Mouse (Mus musculus) intestine, postnatal 0 days (tissue): Measurements from ENCODE around the gene Dkk2. TPM values are rescaled to one million over a fixed set of nuclear protein-coding genes. Genes with fewer than 3 reads are reported as not detected.
A peak's percentile ranks its signal among the peaks of the same experiment; 100 is the strongest.

ENCODE experiments used
- ATAC-seq: fragments of 200-750 bp; cut with Nextera tagmentation; 2 replicates; pipeline ENCODE4 v1.8.0; 2017; ENCODE audit warnings: mild to moderate bottlenecking, moderate TSS enrichment, moderate library complexity
- H3K27ac ChIP-seq: fragments of 300-500 bp; sonication (generic); 2 replicates; pipeline ENCODE4 v1.5.1; 2014; ENCODE audit warnings: mild to moderate bottlenecking, low read depth, low read length, moderate library complexity
- H3K27me3 ChIP-seq: fragments of 300-500 bp; sonication (generic); replicated peaks from 2 replicates; pipeline ENCODE4 v1.6.1; 2014; ENCODE audit warnings: low read length, mixed read lengths; ENCODE audit not compliant: control insufficient read depth, insufficient read depth
- H3K36me3 ChIP-seq: fragments of 300-500 bp; sonication (generic); 2 replicates; pipeline ENCODE4 v1.6.1; 2014; ENCODE audit warnings: mild to moderate bottlenecking, moderate library complexity; ENCODE audit not compliant: control insufficient read depth, insufficient read depth
- H3K4me1 ChIP-seq: fragments of 300-500 bp; sonication (generic); replicated peaks from 2 replicates; pipeline ENCODE4 v1.6.1; 2014; ENCODE audit warnings: antibody characterized with exemption, low read length, mixed read lengths; ENCODE audit not compliant: control insufficient read depth, insufficient read depth
- H3K4me2 ChIP-seq: fragments of 300-500 bp; sonication (generic); replicated peaks from 2 replicates; pipeline ENCODE4 v1.6.1; 2014; ENCODE audit warnings: low read depth, mild to moderate bottlenecking, moderate library complexity
- H3K4me3 ChIP-seq: fragments of 300-500 bp; sonication (generic); 2 replicates; pipeline ENCODE4 v1.5.1; 2014; ENCODE audit warnings: low read depth, low read length
- H3K9ac ChIP-seq: fragments of 300-500 bp; sonication (generic); 2 replicates; pipeline ENCODE4 v1.6.1; 2014; ENCODE audit warnings: mild to moderate bottlenecking, low read depth, low read length
- H3K9me3 ChIP-seq: fragments of 300-500 bp; sonication (generic); 2 replicates; pipeline ENCODE4 v1.6.1; 2016; ENCODE audit warnings: mixed run types; ENCODE audit not compliant: control insufficient read depth
- CTCF ChIP-seq: sonication (generic); IDR thresholded peaks from 2 replicates; pipeline ENCODE4 v1.5.1; 2016; ENCODE audit warnings: low read depth, mild to moderate bottlenecking, control low read depth, antibody characterized with exemption, moderate library complexity
- WGBS: fragments of 180-500 bp; shearing (Covaris S2); extraction: QIAGEN DNeasy Blood & Tissue Kit; methylation state at CpG from one replicate; pipeline ENCODE4 v1.1.7; 2014; 5-methylcytosine and 5-hydroxymethylcytosine counted together
- polyA plus RNA-seq: library from polyadenylated mRNA; unstranded; fragments of >200 nt; fragmentation: Nextera tagmentation; extraction: Ambion mirVana; gene quantifications from 2 replicates; pipeline ENCODE4 v1.2.1, GENCODE M21; 2015

Gene Dkk2
- polyA plus RNA-seq, 1 experiment from 2014 or later = 2.3 TPM

DNA sequence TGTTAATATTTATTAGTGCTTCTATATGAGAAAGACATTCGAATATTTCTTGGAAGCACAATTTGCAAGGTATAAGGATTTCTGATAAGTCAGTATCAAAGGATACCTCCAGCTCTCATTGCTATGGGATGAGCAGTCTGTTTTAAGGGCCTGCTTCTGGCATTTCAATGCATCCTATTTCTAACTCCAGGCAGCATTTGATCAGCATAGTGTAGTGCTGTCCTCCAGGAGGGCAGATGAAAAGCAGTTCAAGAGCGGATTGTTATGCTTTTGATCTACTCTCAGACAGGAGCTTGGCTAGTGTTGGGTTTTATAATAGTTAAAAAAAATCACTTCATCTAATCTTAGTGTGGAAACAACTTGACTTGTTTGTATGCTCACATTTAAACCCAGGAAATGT, 73.7 kb downstream of the Dkk2 start:
- no peak overlapping the region for H3K4me3 ChIP-seq
- TF ChIP-seq CTCF = no peak
- H3K4me1 ChIP-seq = no peaks in the 10 kb centered on the region
- no peak overlapping the region for H3K27ac ChIP-seq
- no peaks in the 10 kb centered on the region for H3K27me3 ChIP-seq
- H3K4me2 ChIP-seq = no peak overlapping the region
- no peaks in the 10 kb centered on the region for H3K9me3 ChIP-seq
- H3K36me3 ChIP-seq = no peaks in the 10 kb centered on the region
- 84% methylated on average over 2 of the region's 2 CpGs for WGBS
- ATAC-seq = no peak
- no peak overlapping the region for H3K9ac ChIP-seq

DNA sequence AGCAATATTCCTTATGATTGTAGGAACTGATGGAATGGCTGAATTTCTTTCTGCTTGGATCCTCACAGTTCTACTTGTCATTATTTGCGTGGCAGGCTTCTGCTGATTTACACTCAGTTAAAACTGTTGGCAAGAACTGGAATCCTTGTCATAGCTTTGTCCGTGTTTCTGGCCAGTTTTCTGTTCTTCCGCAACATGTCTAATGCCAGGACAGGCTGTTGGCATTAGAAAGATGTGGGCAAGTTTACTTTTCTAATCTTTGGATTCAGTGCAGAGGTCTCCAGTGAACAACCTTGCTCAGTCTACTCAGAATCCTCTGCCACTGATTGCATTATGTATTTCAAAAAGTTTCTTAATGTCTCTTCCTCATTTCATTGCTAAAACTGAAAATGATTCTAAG, 83.8 kb downstream of the Dkk2 start:
- ATAC-seq = no peak
- 82% methylated on average over 3 of the region's 3 CpGs for WGBS
- no peaks in the 10 kb centered on the region for H3K9me3 ChIP-seq

DNA sequence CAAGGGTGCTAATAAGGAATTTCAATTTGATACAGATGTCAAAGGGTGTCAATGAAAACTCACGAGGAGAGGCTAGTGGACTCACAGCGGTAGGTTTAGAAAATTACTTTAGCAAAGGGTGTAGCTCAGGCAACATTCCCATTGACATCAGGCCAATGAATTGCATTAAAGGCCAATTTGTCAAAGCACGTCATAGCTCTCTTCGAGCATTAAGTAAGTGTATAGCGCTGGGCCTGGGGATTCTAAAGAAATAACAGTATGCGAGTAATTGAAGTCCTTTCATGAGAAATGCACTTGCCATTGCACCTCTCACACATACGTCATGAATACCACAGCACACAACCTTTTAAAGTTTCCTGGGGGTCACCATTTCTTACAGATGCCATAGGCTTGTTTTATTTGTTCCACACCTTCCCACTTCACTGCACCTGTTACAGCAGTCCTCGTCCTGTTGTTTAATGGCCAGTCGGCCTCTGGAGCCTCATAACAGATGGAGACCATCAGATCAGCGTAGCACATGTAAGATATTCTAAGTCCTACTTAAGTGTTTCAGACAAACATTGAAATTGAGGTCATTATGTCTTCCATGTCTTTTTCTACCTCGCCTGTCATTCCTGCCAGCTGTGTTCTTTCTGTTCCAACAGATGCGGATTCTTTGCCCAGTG, 101.9 kb downstream of the Dkk2 start:
- Histone ChIP-seq H3K9ac (no peak overlapping the region), H3K4me2 (no peak overlapping the region), H3K27me3 (no peaks in the 10 kb centered on the region), H3K9me3 (no peaks in the 10 kb centered on the region), H3K4me1 (no peaks in the 10 kb centered on the region), H3K27ac (no peak overlapping the region), H3K36me3 (no peaks in the 10 kb centered on the region), H3K4me3 (no peak overlapping the region)
- WGBS = 81% methylated on average over 12 of the region's 12 CpGs
- no peak for TF ChIP-seq CTCF
- ATAC-seq = no peak

More for the DNA sequence above, 83.8 kb downstream of the Dkk2 start:
- H3K9ac ChIP-seq = no peak overlapping the region
- no peaks in the 10 kb centered on the region for H3K4me1 ChIP-seq
- no peak for TF ChIP-seq CTCF
- no peaks in the 10 kb centered on the region for H3K27me3 ChIP-seq
- H3K4me3 ChIP-seq = no peak overlapping the region
- no peak overlapping the region for H3K27ac ChIP-seq
- H3K4me2 ChIP-seq = no peak overlapping the region
- no peaks in the 10 kb centered on the region for H3K36me3 ChIP-seq

DNA sequence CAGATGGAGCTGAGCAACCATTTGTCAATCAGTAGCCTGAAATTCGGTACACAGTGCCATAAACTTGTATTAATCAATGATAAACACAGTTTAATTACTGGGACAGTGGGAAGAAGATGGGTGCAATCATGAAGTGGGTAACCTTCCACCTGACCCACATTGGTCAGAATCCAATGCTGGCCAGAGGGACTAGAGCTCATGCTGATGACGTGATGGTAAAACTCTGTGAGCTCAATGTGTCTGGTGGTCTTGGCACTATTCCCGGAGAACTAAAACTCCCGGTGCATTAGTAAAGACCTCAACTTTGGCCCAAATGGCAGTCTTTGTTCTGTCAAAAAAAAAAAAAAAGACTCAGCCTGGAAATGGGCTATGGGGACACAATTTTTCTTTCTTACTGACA, 116.9 kb downstream of the Dkk2 start:
- no peak overlapping the region for H3K9ac ChIP-seq
- H3K27ac ChIP-seq = no peak overlapping the region
- no peak for ATAC-seq
- no peak overlapping the region for H3K4me3 ChIP-seq
- WGBS = 67% methylated on average over 4 of the region's 4 CpGs
- H3K9me3 ChIP-seq = no peaks in the 10 kb centered on the region
- H3K4me1 ChIP-seq = no peaks in the 10 kb centered on the region
- no peaks in the 10 kb centered on the region for H3K27me3 ChIP-seq
- H3K4me2 ChIP-seq = no peak overlapping the region
- TF ChIP-seq CTCF = no peak
- no peaks in the 10 kb centered on the region for H3K36me3 ChIP-seq

GRCm38 (mm10) chr3:132202665-132203064, 117.6 kb downstream of the Dkk2 start:
- H3K9ac ChIP-seq = no peak overlapping the region

DNA sequence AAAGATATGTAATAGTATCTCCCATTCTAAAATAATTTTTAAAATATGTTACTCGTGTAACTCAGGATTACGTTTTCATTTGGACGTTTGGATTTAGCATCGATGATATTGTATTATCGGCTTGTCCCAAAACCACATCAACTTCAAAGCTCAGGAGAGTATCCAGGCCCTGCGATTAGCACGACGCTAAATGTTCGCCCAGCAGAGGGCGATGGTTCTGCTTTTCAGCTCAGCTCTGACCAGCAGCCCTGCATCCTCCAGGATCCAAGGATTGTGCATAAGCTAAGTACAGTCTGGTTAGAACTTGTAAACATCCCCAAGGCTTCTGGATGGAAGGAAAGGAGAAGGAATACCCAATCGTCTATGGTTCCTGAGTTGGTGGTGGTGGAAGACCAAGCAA, 122.4 kb downstream of the Dkk2 start:
- 33% methylated on average over 11 of the region's 11 CpGs for WGBS
- no peak overlapping the region for H3K9ac ChIP-seq

More at GRCm38 (mm10) chr3:132202665-132203064, 117.6 kb downstream of the Dkk2 start:
- Histone ChIP-seq H3K4me1 (no peaks in the 10 kb centered on the region), H3K27ac (no peak overlapping the region), H3K9me3 (no peaks in the 10 kb centered on the region), H3K27me3 (no peaks in the 10 kb centered on the region), H3K36me3 (no peaks in the 10 kb centered on the region), H3K4me3 (no peak overlapping the region), H3K4me2 (no peak overlapping the region)
- TF ChIP-seq CTCF = no peak
- ATAC-seq = no peak
- 87% methylated on average over 5 of the region's 5 CpGs for WGBS

More for the DNA sequence above, 122.4 kb downstream of the Dkk2 start:
- no peaks in the 10 kb centered on the region for H3K36me3 ChIP-seq
- H3K27me3 ChIP-seq = no peaks in the 10 kb centered on the region
- peak; percentile 76 for TF ChIP-seq CTCF
- ATAC-seq = no peak
- H3K4me2 ChIP-seq = no peak overlapping the region
- no peak overlapping the region for H3K4me3 ChIP-seq
- no peak overlapping the region for H3K27ac ChIP-seq
- no peaks in the 10 kb centered on the region for H3K9me3 ChIP-seq
- H3K4me1 ChIP-seq = no peaks in the 10 kb centered on the region
